8 mouse cellular contexts compared by ENCODE assay signal in genomic region chr11:94601321-94602281, GRCm38 (mm10). TPM values are rescaled to one million over a fixed set of nuclear protein-coding genes. Genes with fewer than 3 reads are reported as not detected.
DNase-seq lines count a peak whose midpoint lies in the region; ATAC-seq and TF ChIP-seq lines count a peak whose summit lies in the region.

Gene Acsf2, minus strand, starts transcription at chr11:94601871.

- peak within 1 kb of the TSS; percentile 81 for H3K4me2 ChIP-seq in heart, embryonic 16.5 days (ENCODE audit: low read depth, low read length)
- H3K4me2 ChIP-seq in liver, embryonic 12.5 days: peak within 1 kb of the TSS; percentile 77
- H3K4me2 ChIP-seq in stomach, embryonic 15.5 days: peak within 1 kb of the TSS; percentile 77

- peak; percentile 89 for ATAC-seq in heart, embryonic 16.5 days (replicated peaks; ENCODE audit: extremely low read depth, insufficient read depth, low FRiP score)
- ATAC-seq in liver, embryonic 12.5 days: peak; percentile 71
- ATAC-seq in stomach, embryonic 15.5 days (ENCODE audit: insufficient read depth, low FRiP score, low read depth): peak; percentile 85

- no peak within 1 kb of the TSS for H3K27ac ChIP-seq in embryonic fibroblast, embryonic 13.5 days (ENCODE audit: insufficient read depth, low read length)
- peak within 1 kb of the TSS; percentile 40 for H3K27ac ChIP-seq in heart, embryonic 16.5 days (ENCODE audit: low read length)
- H3K27ac ChIP-seq in liver, embryonic 12.5 days: no peak within 1 kb of the TSS; the same call in 1 of the 2 replicates
- H3K27ac ChIP-seq in stomach, embryonic 15.5 days: peak within 1 kb of the TSS; percentile 54

- TF ChIP-seq POLR2A in embryonic fibroblast, embryonic 13.5 days (IDR thresholded peaks at IDR 0.05; ENCODE audit: low read depth, low read length): peak; percentile 49; the same call in 1 of the 2 replicates

- WGBS in heart, embryonic 16.5 days: 3% methylated on average over 45 of the region's 52 CpGs
- WGBS in liver, embryonic 12.5 days (ENCODE audit: insufficient replicate concordance): 3% methylated on average over 52 of the region's 52 CpGs
- WGBS in stomach, embryonic 15.5 days: 1% methylated on average over 49 of the region's 52 CpGs

- no peaks in the 10 kb centered on the region for H3K27me3 ChIP-seq in heart, embryonic 16.5 days (ENCODE audit: control insufficient read depth, insufficient read depth, low read length)
- H3K27me3 ChIP-seq in liver, embryonic 12.5 days (replicated peaks): peaks cover 8% of the 10 kb centered on the region; the same call in 1 of the 2 replicates
- H3K27me3 ChIP-seq in stomach, embryonic 15.5 days (replicated peaks): no peaks in the 10 kb centered on the region

- H3K4me3 ChIP-seq in embryonic fibroblast, embryonic 13.5 days (ENCODE audit: insufficient read depth, low read length): peak within 1 kb of the TSS; percentile 80
- H3K4me3 ChIP-seq in heart, embryonic 16.5 days (ENCODE audit: low read length): peak within 1 kb of the TSS; percentile 67
- H3K4me3 ChIP-seq in liver, embryonic 12.5 days: peak within 1 kb of the TSS; percentile 55
- H3K4me3 ChIP-seq in stomach, embryonic 15.5 days (replicated peaks): peak within 1 kb of the TSS; percentile 55

- H3K36me3 ChIP-seq in heart, embryonic 16.5 days (ENCODE audit: control insufficient read depth, insufficient read depth): no peaks in the 10 kb centered on the region
- no peaks in the 10 kb centered on the region for H3K36me3 ChIP-seq in liver, embryonic 12.5 days
- no peaks in the 10 kb centered on the region for H3K36me3 ChIP-seq in stomach, embryonic 15.5 days

- TF ChIP-seq CTCF in embryonic fibroblast, embryonic 13.5 days (IDR thresholded peaks at IDR 0.05; ENCODE audit: borderline replicate concordance, insufficient read depth, low read length): no peak

- no peaks in the 10 kb centered on the region for H3K9me3 ChIP-seq in heart, embryonic 16.5 days (replicated peaks; ENCODE audit: control insufficient read depth, low read length)
- no peaks in the 10 kb centered on the region for H3K9me3 ChIP-seq in liver, embryonic 12.5 days (replicated peaks)
- H3K9me3 ChIP-seq in stomach, embryonic 15.5 days: no peaks in the 10 kb centered on the region

- peak; percentile 94 for DNase-seq in A20 (ENCODE audit: low read depth, low spot score)
- peak; percentile 86 for DNase-seq in adrenal gland, adult 8-10 months
- DNase-seq in kidney, postnatal 14 days: peak; percentile 93
- peak; percentile 70 for DNase-seq in naive thymus-derived CD4-positive, alpha-beta T cell, adult 2 months (ENCODE audit: low read depth)

- peak within 1 kb of the TSS; percentile 78 for H3K9ac ChIP-seq in heart, embryonic 16.5 days (ENCODE audit: low read length)
- peak within 1 kb of the TSS; percentile 56 for H3K9ac ChIP-seq in liver, embryonic 12.5 days
- H3K9ac ChIP-seq in stomach, embryonic 15.5 days: peak within 1 kb of the TSS; percentile 13; the same call in 1 of the 2 replicates

- peaks cover 3% of the 10 kb centered on the region; the same call in 1 of the 2 replicates for H3K4me1 ChIP-seq in embryonic fibroblast, embryonic 13.5 days (ENCODE audit: control insufficient read depth, insufficient read depth, low read length)
- H3K4me1 ChIP-seq in heart, embryonic 16.5 days (ENCODE audit: control insufficient read depth, insufficient read depth, low read length): peaks cover 6% of the 10 kb centered on the region
- H3K4me1 ChIP-seq in liver, embryonic 12.5 days: peaks cover 21% of the 10 kb centered on the region
- 0 out of 2 replicates have a peak, but pooled peaks cover 6% of the 10 kb centered on the region for H3K4me1 ChIP-seq in stomach, embryonic 15.5 days

RNA-seq across cellular contexts. Expression of gene Acsf2, which starts in this region (rescaled TPM):
- 100 to 1,000 TPM; 191 to 242 (median 213) TPM for total RNA-seq in adrenal gland, adult 8-10 months (2022)
- polyA plus RNA-seq in embryonic fibroblast, embryonic 13.5 days (2011; ENCODE audit: insufficient read length, low read depth, missing spikeins): 13.8 and 19.4 TPM in 2 replicates
- polyA plus RNA-seq in heart, embryonic 16.5 days (2015; fragmentation: Nextera tagmentation; extraction: Ambion mirVana): 2.7 and 3.9 TPM in 2 replicates
- 1.1 and 1.2 TPM in 2 replicates for polyA plus RNA-seq in liver, embryonic 12.5 days (2016; fragmentation: Nextera tagmentation; extraction: Ambion mirVana)
- polyA plus RNA-seq in stomach, embryonic 15.5 days (2015; fragmentation: Nextera tagmentation; extraction: Ambion mirVana): 4.4 and 6.4 TPM in 2 replicates

Comparison
In these comparisons a context has a peak if more than half of its experiments do, and no peak if none do; other contexts are left out.
1. H3K27ac ChIP-seq: peak in heart, embryonic 16.5 days (single experiment) and stomach, embryonic 15.5 days (single experiment); none in embryonic fibroblast, embryonic 13.5 days (single experiment) and liver, embryonic 12.5 days (single experiment).
2. H3K9ac ChIP-seq: peak in every context shown above with its lines; median percentile 78 in heart, embryonic 16.5 days; 56 in liver, embryonic 12.5 days; 13 in stomach, embryonic 15.5 days.
3. Peak in every context shown above with its lines, with median percentiles within 50 percentile points of each other: DNase-seq, H3K4me3 ChIP-seq, ATAC-seq and H3K4me2 ChIP-seq.